ENCODE assay signal across 17 mouse cellular contexts in the genomic region with DNA sequence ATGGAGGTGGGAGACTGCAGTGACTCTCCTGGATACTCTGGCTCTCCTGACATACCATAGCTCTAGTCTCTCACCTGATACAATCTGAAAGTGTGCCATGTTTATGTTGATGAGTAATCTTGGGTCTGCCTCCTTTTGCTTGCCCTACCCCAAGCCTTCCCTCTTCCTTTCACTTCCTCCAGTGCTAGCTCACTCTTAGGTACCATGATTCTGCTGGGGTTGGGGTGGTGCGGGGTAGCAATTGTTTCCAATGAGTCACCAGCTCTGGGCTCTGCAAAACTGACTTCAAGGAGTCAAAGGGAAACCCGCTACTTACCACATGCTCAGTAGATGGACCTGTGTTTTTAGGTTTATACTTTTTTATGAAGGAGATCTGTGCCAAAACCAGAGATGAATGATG.
"Had no signal": no experiment of that assay in that cellular context is flagged by ENCODE, and none has a peak within 500 bp of the region (broad histone marks: within the 10 kb centered on the region; RNA-seq: fewer than 3 reads in every experiment).

No protein-coding gene starts in this region.

- DNase-seq: kidney, adult 18-20 months; kidney, postnatal 25 days; layer of hippocampus, postnatal 36 days; lung, adult 2 months; lung, postnatal 10 days; right cerebral cortex, postnatal 4 days; spleen, adult 18-20 months; thymus, adult 2 months; thymus, postnatal 25 days had no signal

- H3K9ac ChIP-seq: kidney, embryonic 15.5 days; liver, embryonic 14.5 days; midbrain, embryonic 15.5 days; neural tube, embryonic 12.5 days; stomach, embryonic 15.5 days had no signal

- ATAC-seq: midbrain, embryonic 15.5 days had no signal

- H3K9me3 ChIP-seq: kidney, embryonic 15.5 days; midbrain, embryonic 15.5 days; neural tube, embryonic 12.5 days; stomach, embryonic 15.5 days had no signal

- H3K27me3 ChIP-seq: kidney, embryonic 15.5 days; megakaryocyte, embryonic 14.5 days; midbrain, embryonic 15.5 days; neural tube, embryonic 12.5 days; stomach, embryonic 15.5 days had no signal

- H3K36me3 ChIP-seq: kidney, embryonic 15.5 days; midbrain, embryonic 15.5 days; neural tube, embryonic 12.5 days; stomach, embryonic 15.5 days had no signal

- H3K27ac ChIP-seq: kidney, embryonic 15.5 days; liver, embryonic 14.5 days; macrophage; midbrain, embryonic 15.5 days; neural tube, embryonic 12.5 days; stomach, embryonic 15.5 days had no signal

- H3K4me1 ChIP-seq: megakaryocyte, embryonic 14.5 days; midbrain, embryonic 15.5 days; neural tube, embryonic 12.5 days; stomach, embryonic 15.5 days had no signal

- H3K4me2 ChIP-seq: midbrain, embryonic 11.5 days; midbrain, embryonic 15.5 days; neural tube, embryonic 12.5 days; stomach, embryonic 15.5 days had no signal

- H3K4me3 ChIP-seq: kidney, embryonic 15.5 days; megakaryocyte, embryonic 14.5 days; midbrain, embryonic 15.5 days; neural tube, embryonic 12.5 days; stomach, embryonic 15.5 days had no signal
